Mouse (Mus musculus) erythroid progenitor cell, adult 5-6 weeks (primary cell): ENCODE data around the gene Aipl1. TPM values are rescaled to one million over a fixed set of nuclear protein-coding genes. Genes with fewer than 3 reads are reported as not detected.

Experiments used
- ATAC-seq: replicated peaks from 2 replicates; pipeline ENCODE4 v1.8.0; 2016; ENCODE audit warnings: moderate number of reproducible peaks, mild to moderate bottlenecking, moderate TSS enrichment, inconsistent platforms; ENCODE audit not compliant: poor library complexity, low FRiP score, severe bottlenecking
- total RNA-seq, 2 experiments: library from RNA; stranded (forward) in 1 of 2; stranded (reverse) in 1 of 2; fragments of 150-400 nt in 1 of 2; fragments of 186-747, 209-891 nt in 1 of 2; gene quantifications; 2 replicates each; pipeline versions ENCODE4 v1.2.3 to v1.2.4; 2015 to 2017; ENCODE audit warnings: low replicate concordance in 2 of 2

Gene Aipl1
- total RNA-seq, 2 experiments from 2014 or later: not detected

GRCm38 (mm10) chr11:71985101-71985711, 52.1 kb downstream of the Aipl1 start:
- no peak for ATAC-seq

DNA sequence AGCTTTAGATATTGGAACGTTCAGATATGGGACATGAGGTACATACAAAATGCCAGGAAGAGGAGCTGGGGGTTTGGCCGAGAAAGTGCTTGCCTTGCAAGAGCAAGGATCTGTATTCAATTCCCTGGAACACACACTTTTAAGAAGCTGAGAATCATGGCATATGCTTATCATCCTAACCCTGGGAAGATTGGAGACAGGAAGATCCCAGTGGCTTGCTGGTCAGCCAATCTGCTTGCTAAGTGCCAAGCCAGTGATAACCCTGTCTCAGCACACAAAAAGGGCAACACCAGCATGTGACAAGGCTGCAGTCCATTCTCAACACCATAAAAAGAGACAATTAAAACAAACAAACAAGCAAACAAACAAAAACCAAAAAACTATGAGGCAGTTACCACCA, 53.2 kb downstream of the Aipl1 start:
- ATAC-seq: no peak

Other genes with a start within 250 kb of the Aipl1 start
- gene Pimreg, start 4.5 kb upstream of the Aipl1 start, total RNA-seq (2015; ENCODE audit: low replicate concordance): 4.7 and 8.0 TPM in 2 replicates
- gene Pimreg, start 4.5 kb upstream of the Aipl1 start, total RNA-seq (2017; ENCODE audit: low replicate concordance): 2.6 TPM in 1 of 2 replicates, not detected in the other
- not detected in 2 replicates for gene Pitpnm3, start 98.3 kb upstream of the Aipl1 start, total RNA-seq (2015; ENCODE audit: low replicate concordance)
- gene Pitpnm3, start 98.3 kb upstream of the Aipl1 start, total RNA-seq (2017; ENCODE audit: low replicate concordance): not detected in 2 replicates
- gene Gm43951, start 169.3 kb upstream of the Aipl1 start, total RNA-seq (2015; ENCODE audit: low replicate concordance): not detected in 2 replicates
- gene Gm43951, start 169.3 kb upstream of the Aipl1 start, total RNA-seq (2017; ENCODE audit: low replicate concordance): 1.0 TPM in 1 of 2 replicates, not detected in the other
- 13.0 and 15.9 TPM in 2 replicates for gene 4933427D14Rik, start 169.9 kb upstream of the Aipl1 start, total RNA-seq (2015; ENCODE audit: low replicate concordance)
- gene 4933427D14Rik, start 169.9 kb upstream of the Aipl1 start, total RNA-seq (2017; ENCODE audit: low replicate concordance): 8.1 and 21.0 TPM in 2 replicates
- 31.4 and 37.8 TPM in 2 replicates for gene Txndc17, start 170.0 kb upstream of the Aipl1 start, total RNA-seq (2015; ENCODE audit: low replicate concordance)
- gene Txndc17, start 170.0 kb upstream of the Aipl1 start, total RNA-seq (2017; ENCODE audit: low replicate concordance): 5.0 and 10.8 TPM in 2 replicates
- 11.2 and 16.8 TPM in 2 replicates for gene Med31, start 178.1 kb upstream of the Aipl1 start, total RNA-seq (2015; ENCODE audit: low replicate concordance)
- 3.3 and 4.0 TPM in 2 replicates for gene Med31, start 178.1 kb upstream of the Aipl1 start, total RNA-seq (2017; ENCODE audit: low replicate concordance)
- gene Slc13a5, start 229.7 kb upstream of the Aipl1 start, total RNA-seq (2015; ENCODE audit: low replicate concordance): not detected in 2 replicates
- not detected in 2 replicates for gene Slc13a5, start 229.7 kb upstream of the Aipl1 start, total RNA-seq (2017; ENCODE audit: low replicate concordance)